Mouse (Mus musculus): ENCODE measurements around the gene Nrcam. TPM values are rescaled to one million over a fixed set of nuclear protein-coding genes. Genes with fewer than 3 reads are reported as not detected.

The Nrcam gene
- polyA plus RNA-seq, 1 experiment from 2014 or later: 50.1 TPM

- Histone ChIP-seq H3K27ac (ENCODE audit: low read depth, low read length) (no peak overlapping the region), H3K4me3 (ENCODE audit: low read depth, low read length) (no peak overlapping the region), H3K9ac (ENCODE audit: low read length) (no peak overlapping the region), H3K36me3 (ENCODE audit: control insufficient read depth, insufficient read depth, low read length) (no peaks in the 10 kb centered on the region), H3K9me3 (ENCODE audit: control insufficient read depth, low read length) (no peaks in the 10 kb centered on the region), H3K4me1 (replicated peaks; ENCODE audit: control insufficient read depth, insufficient read depth, low read length) (no peaks in the 10 kb centered on the region; the same call in 1 of the 2 replicates), H3K27me3 (ENCODE audit: control insufficient read depth, insufficient read depth, low read length) (no peaks in the 10 kb centered on the region), H3K4me2 (ENCODE audit: low read depth, low read length, severe bottlenecking) (no peak overlapping the region)
- ATAC-seq (replicated peaks; ENCODE audit: low FRiP score) (no peak), DNase-seq (ENCODE audit: low spot score) (no peak)
- WGBS: 78% methylated on average over 4 of the region's 4 CpGs
These were observed 129.3 kb downstream of the Nrcam start for GRCm38 (mm10) chr12:44457961-44458360.

- 54% methylated on average over 4 of the region's 4 CpGs for WGBS
- no peak overlapping the region; the same call in 1 of the 2 replicates for H3K27ac ChIP-seq (ENCODE audit: low read depth, low read length)
- no peaks in the 10 kb centered on the region for H3K9me3 ChIP-seq (ENCODE audit: control insufficient read depth, low read length)
- ATAC-seq (replicated peaks; ENCODE audit: low FRiP score): peak; percentile 58; the same call in 1 of the 2 replicates
- no peaks in the 10 kb centered on the region; the same call in 1 of the 2 replicates for H3K4me1 ChIP-seq (replicated peaks; ENCODE audit: control insufficient read depth, insufficient read depth, low read length)
- no peak for DNase-seq (ENCODE audit: low spot score)
- no peak overlapping the region for H3K9ac ChIP-seq (ENCODE audit: low read length)
- no peaks in the 10 kb centered on the region for H3K27me3 ChIP-seq (ENCODE audit: control insufficient read depth, insufficient read depth, low read length)
- H3K36me3 ChIP-seq (ENCODE audit: control insufficient read depth, insufficient read depth, low read length): no peaks in the 10 kb centered on the region
- H3K4me2 ChIP-seq (ENCODE audit: low read depth, low read length, severe bottlenecking): no peak overlapping the region
- no peak overlapping the region for H3K4me3 ChIP-seq (ENCODE audit: low read depth, low read length)
These were observed 133.8 kb downstream of the Nrcam start for GRCm38 (mm10) chr12:44462436-44462835.

- ATAC-seq (replicated peaks; ENCODE audit: low FRiP score): 0 out of 2 replicates have a peak, but pooled peaks have one; percentile 46
- H3K4me2 ChIP-seq (ENCODE audit: low read depth, low read length, severe bottlenecking): no peak overlapping the region
- H3K27me3 ChIP-seq (ENCODE audit: control insufficient read depth, insufficient read depth, low read length): no peaks in the 10 kb centered on the region
- 59% methylated on average over 6 of the region's 6 CpGs for WGBS
- 0 out of 2 replicates have a peak overlapping the region, but pooled peaks have one; percentile 34 for H3K27ac ChIP-seq (ENCODE audit: low read depth, low read length)
- DNase-seq (ENCODE audit: low spot score): no peak
- H3K9ac ChIP-seq (ENCODE audit: low read length): no peak overlapping the region
- no peaks in the 10 kb centered on the region for H3K9me3 ChIP-seq (ENCODE audit: control insufficient read depth, low read length)
- no peak overlapping the region for H3K4me3 ChIP-seq (ENCODE audit: low read depth, low read length)
- no peaks in the 10 kb centered on the region for H3K36me3 ChIP-seq (ENCODE audit: control insufficient read depth, insufficient read depth, low read length)
- H3K4me1 ChIP-seq (replicated peaks; ENCODE audit: control insufficient read depth, insufficient read depth, low read length): no peaks in the 10 kb centered on the region; the same call in 1 of the 2 replicates
These were observed 134.3 kb downstream of the Nrcam start for GRCm38 (mm10) chr12:44462976-44463375.

- no peaks in the 10 kb centered on the region for H3K36me3 ChIP-seq (ENCODE audit: control insufficient read depth, insufficient read depth, low read length)
- no peak overlapping the region for H3K9ac ChIP-seq (ENCODE audit: low read length)
- WGBS: 94% methylated on average over 5 of the region's 5 CpGs
- H3K27me3 ChIP-seq (ENCODE audit: control insufficient read depth, insufficient read depth, low read length): no peaks in the 10 kb centered on the region
- no peaks in the 10 kb centered on the region for H3K4me1 ChIP-seq (replicated peaks; ENCODE audit: control insufficient read depth, insufficient read depth, low read length)
- DNase-seq (ENCODE audit: low spot score): no peak
- no peak for ATAC-seq (replicated peaks; ENCODE audit: low FRiP score)
- no peak overlapping the region for H3K27ac ChIP-seq (ENCODE audit: low read depth, low read length)
- no peak overlapping the region for H3K4me2 ChIP-seq (ENCODE audit: low read depth, low read length, severe bottlenecking)
- no peaks in the 10 kb centered on the region for H3K9me3 ChIP-seq (ENCODE audit: control insufficient read depth, low read length)
- no peak overlapping the region for H3K4me3 ChIP-seq (ENCODE audit: low read depth, low read length)
These were observed 142.4 kb downstream of the Nrcam start for GRCm38 (mm10) chr12:44471073-44471472.

GRCm38 (mm10) chr12:44475355-44475754 lies 146.7 kb downstream of the Nrcam start:
- ATAC-seq (replicated peaks; ENCODE audit: low FRiP score) (no peak), DNase-seq (ENCODE audit: low spot score) (no peak)
- Histone ChIP-seq H3K4me1 (replicated peaks; ENCODE audit: control insufficient read depth, insufficient read depth, low read length) (no peaks in the 10 kb centered on the region), H3K9me3 (ENCODE audit: control insufficient read depth, low read length) (no peaks in the 10 kb centered on the region), H3K4me3 (ENCODE audit: low read depth, low read length) (no peak overlapping the region), H3K9ac (ENCODE audit: low read length) (no peak overlapping the region), H3K27me3 (ENCODE audit: control insufficient read depth, insufficient read depth, low read length) (no peaks in the 10 kb centered on the region), H3K4me2 (ENCODE audit: low read depth, low read length, severe bottlenecking) (no peak overlapping the region), H3K27ac (ENCODE audit: low read depth, low read length) (no peak overlapping the region), H3K36me3 (ENCODE audit: control insufficient read depth, insufficient read depth, low read length) (no peaks in the 10 kb centered on the region)

- WGBS: 65% methylated on average over 6 of the region's 6 CpGs
- DNase-seq (ENCODE audit: low spot score): no peak
These were observed 150.8 kb downstream of the Nrcam start for GRCm38 (mm10) chr12:44479260-44480030.

GRCm38 (mm10) chr12:44480031-44480419 lies 151.3 kb downstream of the Nrcam start:
- Histone ChIP-seq H3K36me3 (ENCODE audit: control insufficient read depth, insufficient read depth, low read length) (no peaks in the 10 kb centered on the region), H3K4me2 (ENCODE audit: low read depth, low read length, severe bottlenecking) (no peak overlapping the region), H3K27me3 (ENCODE audit: control insufficient read depth, insufficient read depth, low read length) (no peaks in the 10 kb centered on the region), H3K4me1 (replicated peaks; ENCODE audit: control insufficient read depth, insufficient read depth, low read length) (no peaks in the 10 kb centered on the region), H3K4me3 (ENCODE audit: low read depth, low read length) (no peak overlapping the region), H3K9ac (ENCODE audit: low read length) (no peak overlapping the region), H3K27ac (ENCODE audit: low read depth, low read length) (no peak overlapping the region), H3K9me3 (ENCODE audit: control insufficient read depth, low read length) (no peaks in the 10 kb centered on the region; the same call in 1 of the 2 replicates)
- 81% methylated on average over 2 of the region's 2 CpGs for WGBS
- DNase-seq (ENCODE audit: low spot score): no peak
- ATAC-seq (replicated peaks; ENCODE audit: low FRiP score): no peak

More at GRCm38 (mm10) chr12:44479260-44480030, 150.8 kb downstream of the Nrcam start:
- ATAC-seq (replicated peaks; ENCODE audit: low FRiP score): peak; percentile 61
- Histone ChIP-seq H3K36me3 (ENCODE audit: control insufficient read depth, insufficient read depth, low read length) (no peaks in the 10 kb centered on the region), H3K4me2 (ENCODE audit: low read depth, low read length, severe bottlenecking) (no peak overlapping the region), H3K9ac (ENCODE audit: low read length) (no peak overlapping the region), H3K9me3 (ENCODE audit: control insufficient read depth, low read length) (no peaks in the 10 kb centered on the region; the same call in 1 of the 2 replicates), H3K27me3 (ENCODE audit: control insufficient read depth, insufficient read depth, low read length) (no peaks in the 10 kb centered on the region), H3K4me3 (ENCODE audit: low read depth, low read length) (no peak overlapping the region), H3K4me1 (replicated peaks; ENCODE audit: control insufficient read depth, insufficient read depth, low read length) (no peaks in the 10 kb centered on the region), H3K27ac (ENCODE audit: low read depth, low read length) (no peak overlapping the region)

- Histone ChIP-seq H3K4me1 (replicated peaks; ENCODE audit: control insufficient read depth, insufficient read depth, low read length) (no peaks in the 10 kb centered on the region), H3K4me2 (ENCODE audit: low read depth, low read length, severe bottlenecking) (no peak overlapping the region), H3K9me3 (ENCODE audit: control insufficient read depth, low read length) (no peaks in the 10 kb centered on the region; the same call in 1 of the 2 replicates), H3K36me3 (ENCODE audit: control insufficient read depth, insufficient read depth, low read length) (no peaks in the 10 kb centered on the region), H3K9ac (ENCODE audit: low read length) (no peak overlapping the region), H3K4me3 (ENCODE audit: low read depth, low read length) (no peak overlapping the region), H3K27ac (ENCODE audit: low read depth, low read length) (no peak overlapping the region), H3K27me3 (ENCODE audit: control insufficient read depth, insufficient read depth, low read length) (no peaks in the 10 kb centered on the region)
- DNase-seq (ENCODE audit: low spot score) (no peak), ATAC-seq (replicated peaks; ENCODE audit: low FRiP score) (peak; percentile 76)
- 27% methylated on average over 3 of the region's 3 CpGs for WGBS
These were observed 152.7 kb downstream of the Nrcam start for GRCm38 (mm10) chr12:44481415-44481814.
